Mouse (Mus musculus): Measurements from ENCODE around the gene Vapb. TPM values are rescaled to one million over a fixed set of nuclear protein-coding genes. Genes with fewer than 3 reads are reported as not detected.
A peak's percentile ranks its signal among the peaks of the same experiment; 100 is the strongest.
"Not testable (repeated sequence)": the region's sequence is repeated elsewhere in the genome, so short reads cannot be mapped to it uniquely, and the experiment has no call there.

Vapb gene
- polyA plus RNA-seq, 1 experiment, result 9.1 TPM

GRCm38 (mm10) chr2:173719115-173719514, 18.2 kb upstream of the Vapb start, which contains the start of gene 1700010B08Rik:
1700010B08Rik (plus strand) TSS chr2:173719415.
- H3K36me3 ChIP-seq (ENCODE audit: control insufficient read depth, insufficient read depth, low read length); H3K27me3 ChIP-seq (ENCODE audit: control insufficient read depth, insufficient read depth, low read length): not testable (repeated sequence)
- H3K4me1 ChIP-seq (ENCODE audit: control insufficient read depth, insufficient read depth, low read length), result peaks cover 20% of the 10 kb centered on the region
- peak within 1 kb of the TSS; percentile 97 for H3K27ac ChIP-seq (ENCODE audit: control insufficient read depth, insufficient read depth, low read depth, low read length)
- H3K4me3 ChIP-seq (ENCODE audit: control insufficient read depth, low read depth, low read length), result peak within 1 kb of the TSS; percentile 91
- peak; percentile 44 for TF ChIP-seq POLR2A (IDR thresholded peaks at IDR 0.05; ENCODE audit: control insufficient read depth, low read depth, low read length)

GRCm38 (mm10) chr2:173722251-173722857, 15.0 kb upstream of the Vapb start:
- TF ChIP-seq POLR2A (IDR thresholded peaks at IDR 0.05; ENCODE audit: control insufficient read depth, low read depth, low read length), result no peak; the same call in 1 of the 2 replicates
- no peak for TF ChIP-seq CTCF (IDR thresholded peaks at IDR 0.05; ENCODE audit: control insufficient read depth, insufficient read depth, insufficient replicate concordance, low read depth, low read length)
- H3K27me3 ChIP-seq (ENCODE audit: control insufficient read depth, insufficient read depth, low read length), result no peaks in the 10 kb centered on the region
- peak overlapping the region; percentile 15 for H3K4me3 ChIP-seq (ENCODE audit: control insufficient read depth, low read depth, low read length)
- no peaks in the 10 kb centered on the region; the same call in none of the 2 replicates for H3K36me3 ChIP-seq (ENCODE audit: control insufficient read depth, insufficient read depth, low read length)
- peak overlapping the region; percentile 34; the same call in 1 of the 2 replicates for H3K27ac ChIP-seq (ENCODE audit: control insufficient read depth, insufficient read depth, low read depth, low read length)
- H3K4me1 ChIP-seq (ENCODE audit: control insufficient read depth, insufficient read depth, low read length), result peaks cover 29% of the 10 kb centered on the region

DNA sequence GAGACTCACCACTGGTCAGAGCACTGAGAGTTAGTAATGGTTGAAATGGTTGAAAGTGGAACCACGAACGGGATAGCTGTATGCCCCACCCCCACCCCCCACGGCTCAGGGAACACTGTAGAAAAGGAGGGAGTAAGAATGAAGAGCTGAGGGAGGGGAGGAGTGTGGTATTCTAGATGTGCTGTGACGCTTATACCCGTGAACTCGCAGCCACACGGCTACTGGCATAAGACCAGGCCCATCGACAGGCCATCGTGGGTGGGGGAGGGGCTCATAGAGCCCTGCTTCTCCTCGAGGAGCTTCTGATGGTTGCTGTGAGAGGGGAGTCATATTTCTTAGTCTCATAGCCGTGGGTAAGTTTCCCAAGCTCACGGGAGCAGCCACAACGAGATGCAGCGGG, 12.9 kb upstream of the Vapb start:
- no peaks in the 10 kb centered on the region for H3K27me3 ChIP-seq (ENCODE audit: control insufficient read depth, insufficient read depth, low read length)
- TF ChIP-seq CTCF (IDR thresholded peaks at IDR 0.05; ENCODE audit: control insufficient read depth, insufficient read depth, insufficient replicate concordance, low read depth, low read length) (no peak), POLR2A (IDR thresholded peaks at IDR 0.05; ENCODE audit: control insufficient read depth, low read depth, low read length) (no peak)
- H3K36me3 ChIP-seq (ENCODE audit: control insufficient read depth, insufficient read depth, low read length), result no peaks in the 10 kb centered on the region; the same call in none of the 2 replicates
- peaks cover 24% of the 10 kb centered on the region for H3K4me1 ChIP-seq (ENCODE audit: control insufficient read depth, insufficient read depth, low read length)
- H3K4me3 ChIP-seq (ENCODE audit: control insufficient read depth, low read depth, low read length), result no peak overlapping the region; the same call in 1 of the 2 replicates
- H3K27ac ChIP-seq (ENCODE audit: control insufficient read depth, insufficient read depth, low read depth, low read length), result no peak overlapping the region; the same call in 1 of the 2 replicates

DNA sequence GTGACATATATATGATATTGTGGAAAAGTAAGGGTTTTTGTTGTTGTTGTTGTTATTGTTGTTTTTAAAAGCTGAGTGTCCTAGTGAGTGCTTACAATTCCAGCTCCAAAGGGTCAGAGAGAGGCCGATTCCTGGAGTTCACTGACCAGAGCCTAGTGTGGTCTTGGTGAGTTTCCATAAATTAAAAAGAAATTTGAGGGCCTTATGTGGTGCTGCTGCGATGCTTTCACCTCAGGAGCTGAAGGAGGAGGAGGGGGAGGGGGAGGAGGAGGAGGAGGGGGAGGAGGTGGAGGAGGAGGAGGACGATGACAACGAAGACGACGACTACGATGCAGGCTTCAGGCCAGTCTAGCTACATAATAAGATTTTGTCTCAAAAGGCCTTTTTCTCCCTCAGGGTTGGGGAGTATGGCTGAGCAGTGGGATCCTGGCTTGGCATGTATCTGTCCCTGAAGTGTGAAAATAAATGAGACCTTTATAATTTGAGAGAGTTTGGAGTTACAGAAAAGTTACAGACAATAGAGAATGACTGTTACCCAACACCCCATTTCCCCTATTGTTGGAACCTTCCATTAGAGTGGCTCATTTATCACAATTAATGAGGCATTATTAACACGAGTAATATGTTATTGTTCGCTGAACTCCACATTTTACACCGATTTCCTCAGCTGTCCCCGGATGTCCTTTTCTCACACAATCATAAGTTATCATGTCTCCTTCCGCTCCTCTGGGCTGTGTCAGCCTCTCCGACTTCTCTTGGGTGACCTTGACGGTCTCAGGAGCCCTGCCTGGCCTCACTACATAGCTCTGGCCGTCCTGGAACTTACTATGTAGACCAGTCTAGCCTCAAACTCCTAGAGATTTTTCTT, 12.1 kb upstream of the Vapb start:
- Histone ChIP-seq H3K4me3 (ENCODE audit: control insufficient read depth, low read depth, low read length) (peak overlapping the region; percentile 25), H3K36me3 (ENCODE audit: control insufficient read depth, insufficient read depth, low read length) (no peaks in the 10 kb centered on the region; the same call in 1 of the 2 replicates), H3K4me1 (ENCODE audit: control insufficient read depth, insufficient read depth, low read length) (peaks cover 21% of the 10 kb centered on the region), H3K27ac (ENCODE audit: control insufficient read depth, insufficient read depth, low read depth, low read length) (peak overlapping the region; percentile 77), H3K27me3 (ENCODE audit: control insufficient read depth, insufficient read depth, low read length) (no peaks in the 10 kb centered on the region)
- TF ChIP-seq CTCF (IDR thresholded peaks at IDR 0.05; ENCODE audit: control insufficient read depth, insufficient read depth, insufficient replicate concordance, low read depth, low read length), result no peak
- no peak for TF ChIP-seq POLR2A (IDR thresholded peaks at IDR 0.05; ENCODE audit: control insufficient read depth, low read depth, low read length)

- Histone ChIP-seq H3K27me3 (ENCODE audit: control insufficient read depth, insufficient read depth, low read length) (no peaks in the 10 kb centered on the region), H3K4me1 (ENCODE audit: control insufficient read depth, insufficient read depth, low read length) (peaks cover 21% of the 10 kb centered on the region), H3K36me3 (ENCODE audit: control insufficient read depth, insufficient read depth, low read length) (no peaks in the 10 kb centered on the region; the same call in 1 of the 2 replicates), H3K27ac (ENCODE audit: control insufficient read depth, insufficient read depth, low read depth, low read length) (peak overlapping the region; percentile 77), H3K4me3 (ENCODE audit: control insufficient read depth, low read depth, low read length) (peak overlapping the region; percentile 56)
- TF ChIP-seq CTCF (IDR thresholded peaks at IDR 0.05; ENCODE audit: control insufficient read depth, insufficient read depth, insufficient replicate concordance, low read depth, low read length) (no peak), POLR2A (IDR thresholded peaks at IDR 0.05; ENCODE audit: control insufficient read depth, low read depth, low read length) (peak; percentile 59; the same call in 1 of the 2 replicates)
Measured at GRCm38 (mm10) chr2:173725819-173726218, 11.5 kb upstream of the Vapb start.

- Histone ChIP-seq H3K4me1 (ENCODE audit: control insufficient read depth, insufficient read depth, low read length) (peaks cover 4% of the 10 kb centered on the region; the same call in 1 of the 2 replicates), H3K27ac (ENCODE audit: control insufficient read depth, insufficient read depth, low read depth, low read length) (no peak overlapping the region), H3K36me3 (ENCODE audit: control insufficient read depth, insufficient read depth, low read length) (no peaks in the 10 kb centered on the region), H3K4me3 (ENCODE audit: control insufficient read depth, low read depth, low read length) (no peak overlapping the region), H3K27me3 (ENCODE audit: control insufficient read depth, insufficient read depth, low read length) (no peaks in the 10 kb centered on the region)
- TF ChIP-seq CTCF (IDR thresholded peaks at IDR 0.05; ENCODE audit: control insufficient read depth, insufficient read depth, insufficient replicate concordance, low read depth, low read length) (no peak), POLR2A (IDR thresholded peaks at IDR 0.05; ENCODE audit: control insufficient read depth, low read depth, low read length) (no peak)
Measured at GRCm38 (mm10) chr2:173730444-173730966, 6.8 kb upstream of the Vapb start.

GRCm38 (mm10) chr2:173734426-173734825, 2.9 kb upstream of the Vapb start:
- H3K36me3 ChIP-seq (ENCODE audit: control insufficient read depth, insufficient read depth, low read length), result no peaks in the 10 kb centered on the region
- H3K27ac ChIP-seq (ENCODE audit: control insufficient read depth, insufficient read depth, low read depth, low read length), result no peak overlapping the region
- TF ChIP-seq CTCF (IDR thresholded peaks at IDR 0.05; ENCODE audit: control insufficient read depth, insufficient read depth, insufficient replicate concordance, low read depth, low read length) (no peak), POLR2A (IDR thresholded peaks at IDR 0.05; ENCODE audit: control insufficient read depth, low read depth, low read length) (no peak)
- H3K4me1 ChIP-seq (ENCODE audit: control insufficient read depth, insufficient read depth, low read length), result no peaks in the 10 kb centered on the region; the same call in none of the 2 replicates
- H3K4me3 ChIP-seq (ENCODE audit: control insufficient read depth, low read depth, low read length), result no peak overlapping the region
- no peaks in the 10 kb centered on the region for H3K27me3 ChIP-seq (ENCODE audit: control insufficient read depth, insufficient read depth, low read length)

Data from testis, adult 2 months (tissue).